Comparison of ENCODE assay signal across 15 mouse cellular contexts in genomic region chr2:131846811-131847210, GRCm38 (mm10). TPM values are rescaled to one million over a fixed set of nuclear protein-coding genes. Genes with fewer than 3 reads are reported as not detected.
A peak's percentile ranks its signal among the peaks of the same experiment; 100 is the strongest.
DNase-seq lines count a peak whose midpoint lies in the region; ATAC-seq and TF ChIP-seq lines count a peak whose summit lies in the region.
"Had no signal": no experiment of that assay in that cellular context is flagged by ENCODE, and none has a peak within 500 bp of the region (broad histone marks: within the 10 kb centered on the region; RNA-seq: fewer than 3 reads in every experiment).

No protein-coding gene starts in this region.

- H3K9me3 ChIP-seq in forebrain, embryonic 10.5 days = no peaks in the 10 kb centered on the region
- H3K9me3 ChIP-seq in hindbrain, embryonic 13.5 days = no peaks in the 10 kb centered on the region
- no peaks in the 10 kb centered on the region for H3K9me3 ChIP-seq in midbrain, embryonic 15.5 days
- H3K9me3 ChIP-seq: limb, embryonic 12.5 days had no signal

- ATAC-seq in hindbrain, embryonic 13.5 days (ENCODE audit: low FRiP score) = no peak
- ATAC-seq in midbrain, embryonic 15.5 days (replicated peaks) = no peak

- peaks cover 32% of the 10 kb centered on the region for H3K4me1 ChIP-seq in forebrain, embryonic 10.5 days
- peaks cover 35% of the 10 kb centered on the region for H3K4me1 ChIP-seq in hindbrain, embryonic 13.5 days (replicated peaks)
- peaks cover 26% of the 10 kb centered on the region for H3K4me1 ChIP-seq in midbrain, embryonic 15.5 days

- WGBS in forebrain, embryonic 10.5 days = 34% methylated on average over 2 of the region's 2 CpGs
- 40% methylated on average over 2 of the region's 2 CpGs for WGBS in hindbrain, embryonic 13.5 days
- WGBS in midbrain, embryonic 15.5 days = 31% methylated on average over 2 of the region's 2 CpGs

- H3K4me3 ChIP-seq in layer of hippocampus, adult 2 months = peak overlapping the region; percentile 30
- no peak overlapping the region for H3K4me3 ChIP-seq in forebrain, embryonic 10.5 days
- peak overlapping the region; percentile 10 for H3K4me3 ChIP-seq in hindbrain, embryonic 13.5 days
- no peak overlapping the region for H3K4me3 ChIP-seq in midbrain, embryonic 15.5 days

- no peaks in the 10 kb centered on the region for H3K27me3 ChIP-seq in forebrain, embryonic 10.5 days (ENCODE audit: poor library complexity, severe bottlenecking)
- H3K27me3 ChIP-seq in hindbrain, embryonic 13.5 days = no peaks in the 10 kb centered on the region
- no peaks in the 10 kb centered on the region for H3K27me3 ChIP-seq in midbrain, embryonic 15.5 days (replicated peaks)
- H3K27me3 ChIP-seq: limb, embryonic 12.5 days had no signal

- H3K9ac ChIP-seq in hindbrain, embryonic 13.5 days = peak overlapping the region; percentile 53; the same call in 1 of the 2 replicates
- H3K9ac ChIP-seq in midbrain, embryonic 15.5 days = no peak overlapping the region
- H3K9ac ChIP-seq: limb, embryonic 12.5 days had no signal

- no peak for DNase-seq in layer of hippocampus, adult 2 months (ENCODE audit: low spot score in 2 of 2)
- no peak for DNase-seq in layer of hippocampus, postnatal 14 days (ENCODE audit: low spot score in 2 of 2)
- DNase-seq in forebrain, embryonic 10.5 days (ENCODE audit: extremely low spot score, low spot score) = no peak
- no peak for DNase-seq in frontal cortex, postnatal 25 days (ENCODE audit: low spot score in 2 of 2)
- no peak for DNase-seq in urinary bladder, adult 18-20 months (ENCODE audit: low spot score in 2 of 2)
- no peak for DNase-seq in right cerebral cortex, postnatal 25 days
- DNase-seq: cerebellum, adult 9-10 months; gastrocnemius, postnatal 25 days had no signal

- no peaks in the 10 kb centered on the region for H3K36me3 ChIP-seq in forebrain, embryonic 10.5 days (replicated peaks)
- no peaks in the 10 kb centered on the region for H3K36me3 ChIP-seq in hindbrain, embryonic 13.5 days
- no peaks in the 10 kb centered on the region for H3K36me3 ChIP-seq in midbrain, embryonic 15.5 days (replicated peaks)
- H3K36me3 ChIP-seq: limb, embryonic 12.5 days had no signal

- H3K4me2 ChIP-seq in hindbrain, embryonic 13.5 days = peak overlapping the region; percentile 45
- peak overlapping the region; percentile 36 for H3K4me2 ChIP-seq in midbrain, embryonic 15.5 days

- no peak for TF ChIP-seq CTCF in layer of hippocampus, adult 2 months (conservative IDR thresholded peaks at IDR 0.05)

- H3K27ac ChIP-seq in layer of hippocampus, adult 2 months = peak overlapping the region; percentile 90
- H3K27ac ChIP-seq in forebrain, embryonic 10.5 days = peak overlapping the region; percentile 82
- H3K27ac ChIP-seq in hindbrain, embryonic 13.5 days = peak overlapping the region; percentile 91
- peak overlapping the region; percentile 85 for H3K27ac ChIP-seq in midbrain, embryonic 15.5 days
- H3K27ac ChIP-seq: limb, embryonic 12.5 days had no signal

RNA-seq across cellular contexts. Expression of gene Erv3, which starts 12.7 kb away (rescaled TPM):
- total RNA-seq in layer of hippocampus, adult 2 months (2021) = under 1 TPM in 1 of 2 experiments, not detected in 1; 0.12 TPM
- under 1 TPM in 1 of 2 experiments, not detected in 1; 0.14 TPM for total RNA-seq in layer of hippocampus, postnatal 14 days (2021)
- not detected in 2 replicates for polyA plus RNA-seq in forebrain, embryonic 10.5 days (2016; fragmentation: Nextera tagmentation; extraction: Ambion mirVana)
- polyA plus RNA-seq in hindbrain, embryonic 13.5 days (2015; fragmentation: Nextera tagmentation; extraction: Ambion mirVana) = not detected in 2 replicates
- polyA plus RNA-seq in midbrain, embryonic 15.5 days (2015; fragmentation: Nextera tagmentation; extraction: Ambion mirVana) = not detected in 2 replicates
- total RNA-seq: gastrocnemius, postnatal 25 days had no signal
- polyA plus RNA-seq: heart, embryonic 14.5 days; intestine, embryonic 14.5 days; kidney, embryonic 16.5 days; limb, embryonic 12.5 days; liver, embryonic 16.5 days had no signal

Comparison
In these comparisons a context has a peak if more than half of its experiments do, and no peak if none do; other contexts are left out.
1. H3K4me3 ChIP-seq: peak in layer of hippocampus, adult 2 months (single experiment) and hindbrain, embryonic 13.5 days (single experiment); none in forebrain, embryonic 10.5 days (single experiment) and midbrain, embryonic 15.5 days (single experiment).
2. Peak in every context shown above with its lines, with median percentiles within 50 percentile points of each other: H3K27ac ChIP-seq.